Mouse (Mus musculus): Measurements from ENCODE around the gene Fbxw7.
A peak's percentile ranks its signal among the peaks of the same experiment; 100 is the strongest.

The Fbxw7 gene

GRCm38 (mm10) chr3:84889648-84890047 lies 74.6 kb downstream of the Fbxw7 start:
- peak; percentile 6 for DNase-seq (ENCODE audit: low read depth, low spot score)

- DNase-seq (ENCODE audit: low read depth, low spot score): no peak
Measured at GRCm38 (mm10) chr3:84890983-84891382, 75.9 kb downstream of the Fbxw7 start.

GRCm38 (mm10) chr3:84897952-84898351 lies 82.9 kb downstream of the Fbxw7 start:
- DNase-seq (ENCODE audit: low read depth, low spot score): no peak

GRCm38 (mm10) chr3:84906528-84906927 lies 91.5 kb downstream of the Fbxw7 start:
- peak; percentile 14 for DNase-seq (ENCODE audit: low read depth, low spot score)

- DNase-seq (ENCODE audit: low read depth, low spot score): no peak
Measured at GRCm38 (mm10) chr3:84914284-84914683, 99.2 kb downstream of the Fbxw7 start.

- no peak for DNase-seq (ENCODE audit: low read depth, low spot score)
Measured at GRCm38 (mm10) chr3:84917903-84918679, 103.0 kb downstream of the Fbxw7 start.

- DNase-seq (ENCODE audit: low read depth, low spot score): no peak
Measured at GRCm38 (mm10) chr3:84921704-84922420, 106.8 kb downstream of the Fbxw7 start.

GRCm38 (mm10) chr3:84923256-84923655 lies 108.2 kb downstream of the Fbxw7 start:
- DNase-seq (ENCODE audit: low read depth, low spot score): no peak

- no peak for DNase-seq (ENCODE audit: low read depth, low spot score)
Measured at GRCm38 (mm10) chr3:84923670-84924069, 108.6 kb downstream of the Fbxw7 start.

- no peak for DNase-seq (ENCODE audit: low read depth, low spot score)
Measured at GRCm38 (mm10) chr3:84925229-84925628, 110.2 kb downstream of the Fbxw7 start.

- DNase-seq (ENCODE audit: low read depth, low spot score): no peak
Measured at GRCm38 (mm10) chr3:84926140-84926539, 111.1 kb downstream of the Fbxw7 start.

- DNase-seq (ENCODE audit: low read depth, low spot score): no peak
Measured at GRCm38 (mm10) chr3:84927168-84927794, 112.2 kb downstream of the Fbxw7 start.

- no peak for DNase-seq (ENCODE audit: low read depth, low spot score)
Measured at GRCm38 (mm10) chr3:84927901-84928300, 112.8 kb downstream of the Fbxw7 start.

- DNase-seq (ENCODE audit: low read depth, low spot score): no peak
Measured at GRCm38 (mm10) chr3:84929171-84929570, 114.1 kb downstream of the Fbxw7 start.

GRCm38 (mm10) chr3:84930683-84931082 lies 115.6 kb downstream of the Fbxw7 start:
- no peak for DNase-seq (ENCODE audit: low read depth, low spot score)

GRCm38 (mm10) chr3:84935729-84936128 lies 120.7 kb downstream of the Fbxw7 start:
- no peak for DNase-seq (ENCODE audit: low read depth, low spot score)

GRCm38 (mm10) chr3:84936252-84936651 lies 121.2 kb downstream of the Fbxw7 start:
- DNase-seq (ENCODE audit: low read depth, low spot score): no peak

- no peak for DNase-seq (ENCODE audit: low read depth, low spot score)
Measured at GRCm38 (mm10) chr3:84936956-84937355, 121.9 kb downstream of the Fbxw7 start.

- DNase-seq (ENCODE audit: low read depth, low spot score): no peak
Measured at GRCm38 (mm10) chr3:84937360-84938355, 122.6 kb downstream of the Fbxw7 start.

GRCm38 (mm10) chr3:84944933-84945332 lies 129.9 kb downstream of the Fbxw7 start:
- no peak for DNase-seq (ENCODE audit: low read depth, low spot score)

GRCm38 (mm10) chr3:84946381-84946780 lies 131.3 kb downstream of the Fbxw7 start:
- no peak for DNase-seq (ENCODE audit: low read depth, low spot score)

Measured in retina, postnatal 7 days (tissue).